Mouse (Mus musculus): ENCODE measurements around the gene Rhot2.

DNA sequence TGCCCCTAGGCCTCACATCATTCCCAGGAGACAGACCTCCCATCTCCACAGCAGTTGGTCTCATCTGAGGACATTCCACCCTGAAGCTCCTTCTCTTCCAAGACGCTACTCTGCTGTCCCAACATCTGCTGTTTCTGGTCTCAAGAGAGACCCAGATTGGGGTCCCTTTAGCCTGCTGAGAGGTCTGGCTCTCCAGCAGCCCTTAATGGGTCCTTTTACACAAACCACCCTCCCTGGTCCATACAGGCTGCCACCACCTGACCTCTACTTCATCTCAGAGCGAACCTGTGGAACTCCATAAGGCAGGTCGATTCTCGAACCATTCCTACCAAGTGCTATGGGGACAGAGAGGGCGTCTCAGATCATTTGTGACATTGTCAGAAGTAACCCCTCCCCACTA, 36.6 kb downstream of the Rhot2 start:
- TF ChIP-seq ZNF384 (IDR thresholded peaks at IDR 0.05; ENCODE audit: low read depth, low read length), result no peak
- TF ChIP-seq HCFC1 (IDR thresholded peaks at IDR 0.05; ENCODE audit: borderline replicate concordance, insufficient read depth, low read length), result no peak
- no peak for TF ChIP-seq MAFK (IDR thresholded peaks at IDR 0.05; ENCODE audit: insufficient read depth, low read depth, low read length)
- TF ChIP-seq ZC3H11A (IDR thresholded peaks at IDR 0.05; ENCODE audit: borderline replicate concordance, low read depth, low read length), result no peak
- TF ChIP-seq CHD2 (IDR thresholded peaks at IDR 0.05; ENCODE audit: low read depth, low read length), result no peak

All from ES-E14 (cell line).